Mouse (Mus musculus) neural tube, embryonic 14.5 days (tissue): ENCODE data around the gene Ppil1. TPM values are rescaled to one million over a fixed set of nuclear protein-coding genes. Genes with fewer than 3 reads are reported as not detected.

Experiments used
- ATAC-seq: fragments of 200-750 bp; cut with Nextera tagmentation; 2 replicates; pipeline ENCODE4 v1.8.0; 2017; ENCODE audit warnings: low read depth, mild to moderate bottlenecking, moderate TSS enrichment, moderate library complexity
- H3K27ac ChIP-seq: fragments of 300-500 bp; sonication (generic); 2 replicates; pipeline ENCODE4 v1.5.1; 2014; ENCODE audit warnings: low read depth, mild to moderate bottlenecking, control low read depth, low read length, moderate library complexity, mixed read lengths
- H3K27me3 ChIP-seq: fragments of 300-500 bp; sonication (generic); 2 replicates; pipeline ENCODE4 v1.6.1; 2014; ENCODE audit warnings: low read length; ENCODE audit not compliant: control insufficient read depth, insufficient read depth
- H3K36me3 ChIP-seq: fragments of 300-500 bp; sonication (generic); 2 replicates; pipeline ENCODE4 v1.6.1; 2014; ENCODE audit warnings: low read length, mixed read lengths; ENCODE audit not compliant: control insufficient read depth, insufficient read depth
- H3K4me1 ChIP-seq: fragments of 300-500 bp; sonication (generic); 2 replicates; pipeline ENCODE4 v1.6.1; 2014; ENCODE audit warnings: low read length; ENCODE audit not compliant: control insufficient read depth, insufficient read depth
- H3K4me2 ChIP-seq: fragments of 300-500 bp; sonication (generic); 2 replicates; pipeline ENCODE4 v1.6.1; 2014; ENCODE audit warnings: mild to moderate bottlenecking, low read depth, low read length, control low read depth
- H3K4me3 ChIP-seq: fragments of 300-500 bp; sonication (generic); 2 replicates; pipeline ENCODE4 v1.5.1; 2014; ENCODE audit warnings: low read depth, low read length, control low read depth, mixed read lengths
- H3K9ac ChIP-seq: fragments of 300-500 bp; sonication (generic); replicated peaks from 2 replicates; pipeline ENCODE4 v1.6.1; 2014; ENCODE audit warnings: low read depth, mild to moderate bottlenecking, control low read depth, low read length, mixed read lengths
- H3K9me3 ChIP-seq: fragments of 300-500 bp; sonication (generic); 2 replicates; pipeline ENCODE4 v1.6.1; 2016; ENCODE audit warnings: low read length; ENCODE audit not compliant: control insufficient read depth
- WGBS: fragments of 180-500 bp; shearing (Covaris S2); extraction: QIAGEN DNeasy Blood & Tissue Kit; methylation state at CpG from one replicate; pipeline ENCODE4 v1.1.7; 2014; 5-methylcytosine and 5-hydroxymethylcytosine counted together
- polyA plus RNA-seq: library from polyadenylated mRNA; unstranded; fragments of >200 nt; fragmentation: Nextera tagmentation; extraction: Ambion mirVana; gene quantifications from 2 replicates; pipeline ENCODE4 v1.2.1, GENCODE M21; 2014

Ppil1 gene
- polyA plus RNA-seq, 1 experiment from 2014 or later: 96.4 TPM

DNA sequence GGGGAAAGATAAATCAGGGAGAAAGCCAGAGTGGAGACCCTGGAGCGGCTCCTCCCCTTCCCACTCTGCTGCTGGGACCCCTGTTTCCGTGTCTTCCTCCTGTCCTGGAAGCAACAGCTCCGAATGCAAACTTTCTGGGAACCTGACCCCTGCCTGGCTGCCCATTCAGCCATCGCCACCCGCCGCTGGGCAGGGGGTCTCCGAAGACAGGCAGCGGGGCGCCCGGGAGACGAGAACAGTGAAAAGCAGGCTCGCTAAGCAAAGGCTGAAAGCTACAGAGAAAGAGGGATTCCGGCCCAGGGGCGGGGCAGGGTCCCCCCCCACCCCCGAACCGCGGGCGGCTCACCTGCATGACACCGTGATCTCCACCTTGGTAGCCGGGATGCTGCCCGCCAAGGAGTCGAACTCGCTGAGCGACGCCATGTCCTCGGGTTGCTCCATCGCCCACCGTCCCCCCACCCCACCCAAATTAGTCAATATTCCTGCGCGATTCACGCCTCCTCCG, 26.7 kb downstream of the Ppil1 start:
- peak overlapping the region; percentile 99 for H3K4me2 ChIP-seq
- H3K9me3 ChIP-seq: no peaks in the 10 kb centered on the region
- under 1% methylated on average over 32 of the region's 32 CpGs for WGBS
- H3K4me3 ChIP-seq: peak overlapping the region; percentile 63
- 0 out of 2 replicates have a peak, but pooled peaks cover 5% of the 10 kb centered on the region for H3K27me3 ChIP-seq
- H3K9ac ChIP-seq: peak overlapping the region; percentile 72
- H3K36me3 ChIP-seq: no peaks in the 10 kb centered on the region
- ATAC-seq: 0 out of 2 replicates have a peak, but pooled peaks have one; percentile 28
- H3K4me1 ChIP-seq: peaks cover 5% of the 10 kb centered on the region; the same call in 1 of the 2 replicates
- H3K27ac ChIP-seq: no peak overlapping the region

DNA sequence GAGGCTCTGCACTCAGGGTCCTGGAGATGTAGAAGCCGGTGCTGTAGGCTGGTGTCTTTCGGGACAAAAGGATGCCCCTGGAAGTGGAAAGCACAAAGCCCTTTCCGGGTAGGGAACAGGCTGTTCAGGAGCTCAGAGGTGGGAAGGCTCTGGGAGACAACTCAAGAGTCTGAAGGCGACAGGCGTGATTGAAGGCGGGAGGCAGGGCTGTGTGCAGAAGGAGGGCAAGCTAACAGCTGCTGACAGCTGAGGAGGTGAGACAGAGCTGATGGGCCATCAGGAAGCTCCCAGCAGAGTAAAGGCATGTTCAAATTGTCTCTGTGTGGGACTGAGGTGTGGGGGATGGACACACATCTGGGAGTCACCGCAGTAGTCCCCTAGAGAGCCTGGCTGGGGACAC, 27.9 kb downstream of the Ppil1 start:
- Histone ChIP-seq H3K27ac (no peak overlapping the region), H3K36me3 (no peaks in the 10 kb centered on the region), H3K4me2 (peak overlapping the region; percentile 99; the same call in 1 of the 2 replicates), H3K9ac (no peak overlapping the region), H3K4me3 (no peak overlapping the region), H3K4me1 (peaks cover 5% of the 10 kb centered on the region; the same call in 1 of the 2 replicates), H3K9me3 (no peaks in the 10 kb centered on the region), H3K27me3 (0 out of 2 replicates have a peak, but pooled peaks cover 5% of the 10 kb centered on the region)
- WGBS: 65% methylated on average over 7 of the region's 7 CpGs
- no peak for ATAC-seq

DNA sequence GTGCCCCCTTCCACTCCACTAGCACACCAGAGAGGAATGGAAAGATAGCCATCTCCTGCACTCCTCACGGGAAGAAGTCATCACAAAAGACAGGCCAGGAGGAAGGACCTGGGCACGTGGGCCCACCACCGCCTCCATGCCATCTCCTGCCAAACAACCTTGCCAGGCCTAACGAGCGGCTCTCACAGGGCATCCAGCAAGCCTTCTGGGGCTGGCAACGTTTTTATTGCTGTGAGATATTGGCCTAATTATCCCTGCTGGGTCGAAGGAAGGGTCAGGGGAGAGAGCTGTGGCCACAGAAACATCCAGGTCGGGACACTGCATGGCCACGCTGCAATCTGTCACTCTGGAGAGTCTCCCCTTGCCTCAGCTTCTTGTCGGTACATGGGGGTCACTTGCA, 32.9 kb downstream of the Ppil1 start:
- Histone ChIP-seq H3K36me3 (no peaks in the 10 kb centered on the region), H3K9me3 (no peaks in the 10 kb centered on the region), H3K4me2 (no peak overlapping the region), H3K27ac (no peak overlapping the region), H3K4me1 (no peaks in the 10 kb centered on the region), H3K27me3 (no peaks in the 10 kb centered on the region), H3K9ac (no peak overlapping the region), H3K4me3 (no peak overlapping the region)
- ATAC-seq: no peak
- WGBS: 48% methylated on average over 10 of the region's 10 CpGs

DNA sequence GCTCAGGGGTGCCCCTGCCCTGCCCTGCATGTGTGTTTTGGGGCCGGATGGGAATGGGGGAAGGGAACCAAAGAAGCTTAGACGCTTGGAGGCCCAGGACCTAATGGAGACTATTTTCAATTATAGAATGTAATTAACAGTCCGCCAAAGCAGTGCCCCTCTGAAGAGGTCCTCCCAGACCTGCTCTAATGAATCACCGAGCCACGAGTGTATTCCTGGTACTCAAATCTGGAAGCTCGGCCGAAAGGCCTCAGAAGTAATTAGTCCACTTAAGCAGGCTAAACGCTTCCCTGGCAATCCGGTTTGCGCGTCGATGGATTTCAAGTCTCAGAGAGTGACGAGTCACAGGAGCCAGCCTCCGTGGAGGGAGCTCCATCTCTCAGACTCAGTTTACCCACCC, 43.4 kb downstream of the Ppil1 start:
- H3K4me2 ChIP-seq: no peak overlapping the region
- no peaks in the 10 kb centered on the region for H3K36me3 ChIP-seq
- H3K4me1 ChIP-seq: 0 out of 2 replicates have a peak, but pooled peaks cover 4% of the 10 kb centered on the region
- no peak overlapping the region for H3K4me3 ChIP-seq
- no peak overlapping the region for H3K27ac ChIP-seq
- no peaks in the 10 kb centered on the region for H3K9me3 ChIP-seq
- no peak for ATAC-seq
- no peaks in the 10 kb centered on the region for H3K27me3 ChIP-seq
- no peak overlapping the region for H3K9ac ChIP-seq
- WGBS: 62% methylated on average over 14 of the region's 14 CpGs

DNA sequence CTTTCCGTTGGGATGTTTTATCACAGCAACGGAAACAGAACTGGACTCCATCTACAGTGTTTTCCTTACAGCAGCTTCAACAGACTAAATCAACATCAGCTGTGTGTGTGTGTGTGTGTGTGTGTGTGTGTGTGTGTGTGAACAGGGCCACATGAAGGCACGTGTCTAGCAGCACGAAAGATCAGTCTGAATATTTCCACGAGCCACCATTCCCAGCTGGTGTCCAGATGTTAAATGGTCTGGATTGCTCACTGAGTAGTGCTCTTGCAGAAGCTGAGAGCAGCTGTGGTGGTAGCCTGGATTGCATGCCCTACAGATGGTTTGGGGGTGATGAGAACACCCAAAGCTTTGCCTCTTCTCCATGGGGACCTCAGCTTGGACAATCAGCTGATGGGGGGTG, 46.0 kb downstream of the Ppil1 start:
- ATAC-seq: no peak

DNA sequence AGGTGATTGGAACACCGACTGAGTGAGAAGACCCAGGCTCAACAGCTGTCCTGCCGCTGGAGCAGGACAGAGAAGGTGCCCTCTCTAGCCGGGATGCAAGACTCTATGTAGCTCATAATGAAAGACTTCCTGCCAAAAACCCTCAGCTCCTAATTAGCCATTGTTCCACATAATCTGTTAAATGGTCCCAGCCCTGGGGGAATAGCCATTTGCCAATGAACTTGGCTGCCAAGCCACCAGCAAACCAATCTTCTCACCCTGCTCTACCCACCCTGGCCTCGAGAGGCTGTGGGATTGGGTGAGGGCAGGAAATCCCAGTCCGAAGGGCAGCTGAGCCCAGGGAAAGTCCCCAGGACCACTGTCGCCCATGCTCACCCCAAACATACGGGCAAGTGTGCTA, 47.9 kb downstream of the Ppil1 start:
- 61% methylated on average over 7 of the region's 7 CpGs for WGBS
- H3K4me3 ChIP-seq: no peak overlapping the region
- H3K27me3 ChIP-seq: no peaks in the 10 kb centered on the region
- H3K36me3 ChIP-seq: no peaks in the 10 kb centered on the region
- H3K9me3 ChIP-seq: no peaks in the 10 kb centered on the region
- no peak overlapping the region for H3K4me2 ChIP-seq
- H3K27ac ChIP-seq: no peak overlapping the region
- H3K9ac ChIP-seq: no peak overlapping the region
- H3K4me1 ChIP-seq: peaks cover 30% of the 10 kb centered on the region
- ATAC-seq: no peak

More for the DNA sequence above, 46.0 kb downstream of the Ppil1 start:
- no peaks in the 10 kb centered on the region for H3K36me3 ChIP-seq
- H3K27me3 ChIP-seq: no peaks in the 10 kb centered on the region
- 68% methylated on average over 5 of the region's 5 CpGs for WGBS
- no peak overlapping the region for H3K4me2 ChIP-seq
- H3K27ac ChIP-seq: no peak overlapping the region
- H3K4me1 ChIP-seq: peaks cover 29% of the 10 kb centered on the region
- H3K4me3 ChIP-seq: no peak overlapping the region
- H3K9me3 ChIP-seq: no peaks in the 10 kb centered on the region
- no peak overlapping the region for H3K9ac ChIP-seq

DNA sequence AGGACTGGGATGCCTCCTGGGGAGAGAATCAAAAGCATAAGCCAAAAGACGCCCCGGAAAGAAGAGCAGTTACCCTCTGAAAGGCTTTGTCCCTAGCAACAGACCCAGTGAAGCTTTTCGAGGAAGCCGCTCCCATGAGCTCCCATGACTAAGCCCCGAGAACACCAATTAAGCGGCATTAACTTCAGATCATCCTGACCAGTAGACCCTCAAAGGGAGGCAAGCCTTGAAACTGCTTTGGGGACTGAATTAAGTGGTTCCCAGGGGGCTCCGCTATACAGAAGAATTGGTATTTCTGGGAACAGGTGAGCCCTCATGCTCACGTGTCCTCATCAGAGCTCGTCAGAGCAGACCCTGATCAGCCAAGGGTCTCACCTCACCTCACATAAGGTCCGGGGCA, 49.3 kb downstream of the Ppil1 start:
- Histone ChIP-seq H3K9me3 (no peaks in the 10 kb centered on the region), H3K4me1 (peaks cover 30% of the 10 kb centered on the region), H3K27ac (peak overlapping the region; percentile 78), H3K9ac (no peak overlapping the region), H3K4me3 (no peak overlapping the region), H3K36me3 (no peaks in the 10 kb centered on the region), H3K4me2 (no peak overlapping the region), H3K27me3 (no peaks in the 10 kb centered on the region)
- no peak for ATAC-seq
- 35% methylated on average over 10 of the region's 10 CpGs for WGBS

DNA sequence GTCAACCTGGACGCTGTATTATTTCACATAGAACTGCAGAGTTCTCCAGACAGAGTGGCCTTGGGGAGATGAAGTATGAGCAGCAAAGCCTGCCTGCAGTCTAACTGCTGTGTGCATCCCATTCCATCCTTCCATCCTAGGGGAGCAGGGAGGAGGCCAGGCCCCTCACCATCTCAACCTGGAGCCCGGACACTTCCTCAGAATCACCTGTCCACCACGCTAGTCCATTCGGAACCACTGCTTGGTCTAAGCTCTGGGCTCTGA, 49.9 kb downstream of the Ppil1 start:
- no peak; the same call in 1 of the 2 replicates for ATAC-seq
- Histone ChIP-seq H3K4me3 (no peak overlapping the region), H3K36me3 (no peaks in the 10 kb centered on the region), H3K4me2 (no peak overlapping the region), H3K9me3 (no peaks in the 10 kb centered on the region), H3K4me1 (peaks cover 30% of the 10 kb centered on the region), H3K9ac (no peak overlapping the region), H3K27me3 (no peaks in the 10 kb centered on the region), H3K27ac (peak overlapping the region; percentile 78)
- 53% methylated on average over 4 of the region's 4 CpGs for WGBS

DNA sequence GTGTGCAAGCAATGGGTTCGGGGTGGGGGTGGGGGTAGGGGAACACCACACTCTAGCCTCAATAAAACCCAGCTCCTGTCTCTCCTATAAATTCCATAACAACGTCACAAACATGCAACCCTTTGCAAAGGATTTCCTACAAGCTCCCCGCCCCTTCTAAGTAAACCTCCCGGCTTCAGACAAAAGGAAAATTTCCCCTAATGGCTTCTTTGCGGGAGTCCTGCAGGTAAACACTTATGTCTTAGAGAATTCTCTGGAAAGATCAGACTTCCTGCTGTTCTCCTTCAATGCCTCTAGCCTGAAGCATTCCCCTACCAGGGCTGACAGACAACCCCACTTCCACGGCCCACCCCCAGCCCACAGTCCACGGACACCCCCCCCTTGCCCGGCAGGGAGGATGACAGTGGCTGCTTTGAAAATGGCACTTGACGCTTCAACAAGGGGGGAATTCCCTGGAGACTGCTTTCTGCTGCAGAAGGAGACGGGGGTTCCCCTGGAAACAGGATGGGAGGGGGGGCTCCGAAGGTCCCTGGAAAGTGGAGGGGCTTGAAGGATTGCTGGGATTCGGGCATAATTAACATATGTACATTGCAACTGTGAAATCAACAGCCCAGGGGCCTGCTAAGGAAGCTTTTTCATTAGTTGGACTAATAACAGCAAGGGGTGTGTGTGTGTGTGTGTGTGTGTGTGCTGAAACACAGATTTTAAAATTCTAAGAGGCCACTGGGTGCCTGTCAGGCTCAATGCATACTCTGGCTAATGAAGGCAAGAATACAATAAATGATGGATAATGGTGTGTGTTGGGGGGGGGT, 50.4 kb downstream of the Ppil1 start:
- H3K9ac ChIP-seq: 0 out of 2 replicates have a peak overlapping the region, but pooled peaks have one; percentile 25
- H3K4me2 ChIP-seq: peak overlapping the region; percentile 32
- H3K4me1 ChIP-seq: peaks cover 30% of the 10 kb centered on the region
- 3% methylated on average over 12 of the region's 12 CpGs for WGBS
- H3K9me3 ChIP-seq: no peaks in the 10 kb centered on the region
- H3K27me3 ChIP-seq: no peaks in the 10 kb centered on the region
- peak overlapping the region; percentile 78 for H3K27ac ChIP-seq
- no peak overlapping the region for H3K4me3 ChIP-seq
- ATAC-seq: peak; percentile 72
- no peaks in the 10 kb centered on the region for H3K36me3 ChIP-seq
